Mouse (Mus musculus): ENCODE data around the gene Wscd2.

- no peak for TF ChIP-seq CTCF (IDR thresholded peaks at IDR 0.05 in 2 of 3, conservative IDR thresholded peaks at IDR 0.05 in 1 of 3; ENCODE audit: control insufficient read depth in 1 of 3, insufficient read depth in 1 of 3, low read depth in 2 of 3, low read length in 3 of 3, poor library complexity in 1 of 3, severe bottlenecking in 1 of 3)
- no peak for TF ChIP-seq MEF2A (IDR thresholded peaks at IDR 0.05; ENCODE audit: extremely low read depth, insufficient replicate concordance, low read depth, low read length, poor library complexity, severe bottlenecking)
- TF ChIP-seq CHD2 (IDR thresholded peaks at IDR 0.05; ENCODE audit: low read length): no peak
- TF ChIP-seq GATA1 (IDR thresholded peaks at IDR 0.05; ENCODE audit: low read depth, low read length): no peak
- no peak for TF ChIP-seq MAZ (IDR thresholded peaks at IDR 0.05; ENCODE audit: low read depth, low read length)
- no peak for TF ChIP-seq POLR2A (IDR thresholded peaks at IDR 0.05; ENCODE audit: control insufficient read depth in 1 of 2, insufficient read depth in 1 of 2, low read depth in 1 of 2, low read length in 2 of 2, poor library complexity in 1 of 2)
- no peak for TF ChIP-seq USF1 (IDR thresholded peaks at IDR 0.05; ENCODE audit: low read depth, low read length)
- no peak for TF ChIP-seq MYB (IDR thresholded peaks at IDR 0.05; ENCODE audit: low read depth, low read length)
- no peak for TF ChIP-seq EP300 (IDR thresholded peaks at IDR 0.05; ENCODE audit: low read depth in 1 of 2, low read length in 2 of 2)
- TF ChIP-seq POLR2AphosphoS5 (IDR thresholded peaks at IDR 0.05; ENCODE audit: borderline replicate concordance, low read depth, low read length): no peak
These were observed 9.3 kb downstream of the Wscd2 start for GRCm38 (mm10) chr5:113499421-113499820.
